Mouse (Mus musculus) forebrain, embryonic 16.5 days (tissue): Measurements from ENCODE around the gene Zfp760. TPM values are rescaled to one million over a fixed set of nuclear protein-coding genes. Genes with fewer than 3 reads are reported as not detected.
"Not testable (repeated sequence)": the region's sequence is repeated elsewhere in the genome, so short reads cannot be mapped to it uniquely, and the experiment has no call there.

Experiments
- ATAC-seq: fragments of 200-750 bp; cut with Nextera tagmentation; 2 replicates; pipeline ENCODE4 v1.8.0; 2017; ENCODE audit warnings: mild to moderate bottlenecking, moderate library complexity
- H3K27ac ChIP-seq: fragments of 300-500 bp; sonication (generic); 2 replicates; pipeline ENCODE4 v1.5.1; 2014; ENCODE audit warnings: low read length, control low read depth
- H3K27me3 ChIP-seq: fragments of 300-500 bp; sonication (generic); replicated peaks from 2 replicates; pipeline ENCODE4 v1.6.1; 2014; ENCODE audit warnings: low read length; ENCODE audit not compliant: control insufficient read depth, insufficient read depth
- H3K36me3 ChIP-seq: fragments of 300-500 bp; sonication (generic); 2 replicates; pipeline ENCODE4 v1.6.1; 2014; ENCODE audit not compliant: control insufficient read depth, insufficient read depth
- H3K4me1 ChIP-seq: fragments of 300-500 bp; sonication (generic); replicated peaks from 2 replicates; pipeline ENCODE4 v1.6.1; 2014; ENCODE audit warnings: low read length; ENCODE audit not compliant: control insufficient read depth, insufficient read depth
- H3K4me2 ChIP-seq: fragments of 300-500 bp; sonication (generic); 2 replicates; pipeline ENCODE4 v1.6.1; 2014; ENCODE audit warnings: mild to moderate bottlenecking, low read length, control low read depth
- H3K4me3 ChIP-seq: fragments of 300-500 bp; sonication (generic); replicated peaks from 2 replicates; pipeline ENCODE4 v1.5.1; 2014; ENCODE audit warnings: mild to moderate bottlenecking, low read length, control low read depth
- H3K9ac ChIP-seq: fragments of 300-500 bp; sonication (generic); replicated peaks from 2 replicates; pipeline ENCODE4 v1.6.1; 2014; ENCODE audit warnings: low read depth, low read length, control low read depth
- H3K9me3 ChIP-seq: fragments of 300-500 bp; sonication (generic); 2 replicates; pipeline ENCODE4 v1.6.1; 2016; ENCODE audit warnings: low read length; ENCODE audit not compliant: control insufficient read depth
- WGBS: fragments of 180-500 bp; shearing (Covaris S2); extraction: QIAGEN DNeasy Blood & Tissue Kit; methylation state at CpG from one replicate; pipeline ENCODE4 v1.1.7; 2014; 5-methylcytosine and 5-hydroxymethylcytosine counted together
- polyA plus RNA-seq: library from polyadenylated mRNA; unstranded; fragments of >200 nt; fragmentation: Nextera tagmentation; extraction: Ambion mirVana; gene quantifications from 2 replicates; pipeline ENCODE4 v1.2.1, GENCODE M21; 2015

The Zfp760 gene
- polyA plus RNA-seq, 1 experiment from 2014 or later = 19.4 TPM

GRCm38 (mm10) chr17:21708401-21708800 lies 860 bp downstream of the Zfp760 start:
- ATAC-seq = no peak
- no peaks in the 10 kb centered on the region for H3K9me3 ChIP-seq
- 10% methylated on average over 2 of the region's 2 CpGs for WGBS
- no peaks in the 10 kb centered on the region for H3K36me3 ChIP-seq
- no peaks in the 10 kb centered on the region for H3K27me3 ChIP-seq
- H3K4me3 ChIP-seq = peak overlapping the region; percentile 85
- H3K9ac ChIP-seq = peak overlapping the region; percentile 41
- H3K4me1 ChIP-seq = peaks cover 12% of the 10 kb centered on the region
- peak overlapping the region; percentile 65 for H3K4me2 ChIP-seq
- H3K27ac ChIP-seq = no peak overlapping the region

- H3K4me2 ChIP-seq, H3K27me3 ChIP-seq, H3K4me3 ChIP-seq, H3K9me3 ChIP-seq, H3K27ac ChIP-seq, H3K4me1 ChIP-seq, ATAC-seq, H3K9ac ChIP-seq, H3K36me3 ChIP-seq: not testable (repeated sequence)
- WGBS = 96% methylated on average over 9 of the region's 22 CpGs
These were observed 23.0 kb downstream of the Zfp760 start, which contains the start of gene Zfp229 for GRCm38 (mm10) chr17:21730495-21730894. Zfp229 (plus strand) TSS chr17:21730795.

GRCm38 (mm10) chr17:21733049-21733448 lies 25.5 kb downstream of the Zfp760 start:
- Histone ChIP-seq H3K4me2 (peak overlapping the region; percentile 80), H3K27me3 (no peaks in the 10 kb centered on the region), H3K4me3 (peak overlapping the region; percentile 87), H3K27ac (peak overlapping the region; percentile 69), H3K9ac (peak overlapping the region; percentile 88), H3K4me1 (peaks cover 8% of the 10 kb centered on the region), H3K9me3 (no peaks in the 10 kb centered on the region), H3K36me3 (peaks cover 4% of the 10 kb centered on the region; the same call in 1 of the 2 replicates)
- ATAC-seq = peak; percentile 29
- WGBS = 80% methylated on average over 4 of the region's 4 CpGs

- WGBS = under 1% methylated on average over 27 of the region's 27 CpGs
- peak; percentile 99 for ATAC-seq
These were observed 26.0 kb downstream of the Zfp760 start for GRCm38 (mm10) chr17:21733529-21734031.

GRCm38 (mm10) chr17:21752791-21753190 lies 45.2 kb downstream of the Zfp760 start:
- no peak for ATAC-seq
- Histone ChIP-seq H3K4me2 (no peak overlapping the region), H3K9ac (no peak overlapping the region), H3K4me1 (peaks cover 6% of the 10 kb centered on the region), H3K4me3 (no peak overlapping the region), H3K36me3 (no peaks in the 10 kb centered on the region; the same call in 1 of the 2 replicates), H3K9me3 (no peaks in the 10 kb centered on the region), H3K27ac (no peak overlapping the region), H3K27me3 (no peaks in the 10 kb centered on the region)
- WGBS = 27% methylated on average over 2 of the region's 2 CpGs

More at GRCm38 (mm10) chr17:21733529-21734031, 26.0 kb downstream of the Zfp760 start:
- Histone ChIP-seq H3K27me3 (no peaks in the 10 kb centered on the region), H3K4me3 (peak overlapping the region; percentile 87), H3K4me1 (peaks cover 8% of the 10 kb centered on the region), H3K9ac (peak overlapping the region; percentile 88), H3K4me2 (peak overlapping the region; percentile 80), H3K27ac (peak overlapping the region; percentile 83), H3K36me3 (peaks cover 6% of the 10 kb centered on the region; the same call in 1 of the 2 replicates), H3K9me3 (no peaks in the 10 kb centered on the region)

GRCm38 (mm10) chr17:21753342-21754208 lies 46.0 kb downstream of the Zfp760 start:
- Histone ChIP-seq H3K4me2 (peak overlapping the region; percentile 58), H3K27ac (no peak overlapping the region), H3K36me3 (no peaks in the 10 kb centered on the region), H3K4me3 (peak overlapping the region; percentile 37), H3K27me3 (no peaks in the 10 kb centered on the region), H3K9me3 (no peaks in the 10 kb centered on the region), H3K9ac (peak overlapping the region; percentile 44), H3K4me1 (peaks cover 6% of the 10 kb centered on the region)
- ATAC-seq = peak; percentile 69
- 7% methylated on average over 20 of the region's 20 CpGs for WGBS

- ATAC-seq = no peak
These were observed 62.8 kb downstream of the Zfp760 start for GRCm38 (mm10) chr17:21770336-21770735.

More at GRCm38 (mm10) chr17:21770336-21770735, 62.8 kb downstream of the Zfp760 start:
- WGBS = 85% methylated on average over 2 of the region's 2 CpGs
- H3K9me3 ChIP-seq = no peaks in the 10 kb centered on the region
- no peak overlapping the region for H3K4me3 ChIP-seq
- no peak overlapping the region for H3K27ac ChIP-seq
- no peaks in the 10 kb centered on the region for H3K36me3 ChIP-seq
- no peak overlapping the region for H3K4me2 ChIP-seq
- no peaks in the 10 kb centered on the region for H3K27me3 ChIP-seq
- H3K9ac ChIP-seq = no peak overlapping the region
- H3K4me1 ChIP-seq = no peaks in the 10 kb centered on the region

Other genes starting within 250 kb of the Zfp760 start
- gene Zfp53, start 218.7 kb upstream of the Zfp760 start, polyA plus RNA-seq = 12.4 and 13.5 TPM in 2 replicates
- gene Zfp52, start 172.2 kb upstream of the Zfp760 start, polyA plus RNA-seq = 3.1 and 3.2 TPM in 2 replicates
- 20.9 and 24.0 TPM in 2 replicates for gene Zfp948, start 140.7 kb upstream of the Zfp760 start, polyA plus RNA-seq
- gene Zfp983, start 57.1 kb upstream of the Zfp760 start, polyA plus RNA-seq = 13.4 and 14.1 TPM in 2 replicates
- gene Gm10226, start 15.9 kb upstream of the Zfp760 start, polyA plus RNA-seq = 17.1 and 23.5 TPM in 2 replicates
- gene Zfp229, start 23.1 kb downstream of the Zfp760 start, polyA plus RNA-seq = 10.5 and 11.1 TPM in 2 replicates
- gene Zfp820, start 138.0 kb downstream of the Zfp760 start, polyA plus RNA-seq = 2.0 and 2.9 TPM in 2 replicates
- 15.0 and 15.6 TPM in 2 replicates for gene Zfp995, start 202.2 kb downstream of the Zfp760 start, polyA plus RNA-seq